Mouse (Mus musculus) embryonic facial prominence, embryonic 11.5 days (tissue): ENCODE data around the gene Polr1d. TPM values are rescaled to one million over a fixed set of nuclear protein-coding genes. Genes with fewer than 3 reads are reported as not detected.

Source experiments
- polyA plus RNA-seq: library from polyadenylated mRNA; unstranded; fragments of >200 nt; fragmentation: Nextera tagmentation; extraction: Ambion mirVana; gene quantifications from 2 replicates; pipeline ENCODE4 v1.2.1, GENCODE M21; 2014

Gene Polr1d
- polyA plus RNA-seq, 1 experiment from 2014 or later: 124 TPM

Other genes starting within 250 kb of the Polr1d start
- 582 and 608 TPM in 2 replicates for gene Rpl21, start 244.2 kb upstream of the Polr1d start, polyA plus RNA-seq
- gene Rasl11a, start 232.0 kb upstream of the Polr1d start, polyA plus RNA-seq: 22.9 and 24.9 TPM in 2 replicates
- gene Gtf3a, start 128.4 kb upstream of the Polr1d start, polyA plus RNA-seq: 120 and 126 TPM in 2 replicates
- 25.9 and 28.5 TPM in 2 replicates for gene Mtif3, start 113.2 kb upstream of the Polr1d start, polyA plus RNA-seq
- gene Lnx2, start 464 bp upstream of the Polr1d start, polyA plus RNA-seq: 11.2 and 11.3 TPM in 2 replicates
- gene Gsx1, start 111.6 kb downstream of the Polr1d start, polyA plus RNA-seq: 2.2 and 2.3 TPM in 2 replicates
- not detected in 2 replicates for gene Pdx1, start 192.9 kb downstream of the Polr1d start, polyA plus RNA-seq
- not detected in 2 replicates for gene Cdx2, start 230.2 kb downstream of the Polr1d start, polyA plus RNA-seq
- gene Urad, start 245.4 kb downstream of the Polr1d start, polyA plus RNA-seq: not detected in 2 replicates